Mouse (Mus musculus): ENCODE data around the gene Abhd12b. TPM values are rescaled to one million over a fixed set of nuclear protein-coding genes. Genes with fewer than 3 reads are reported as not detected.

The Abhd12b gene
- polyA plus RNA-seq, 1 experiment from 2014 or later: 0.33 TPM

DNA sequence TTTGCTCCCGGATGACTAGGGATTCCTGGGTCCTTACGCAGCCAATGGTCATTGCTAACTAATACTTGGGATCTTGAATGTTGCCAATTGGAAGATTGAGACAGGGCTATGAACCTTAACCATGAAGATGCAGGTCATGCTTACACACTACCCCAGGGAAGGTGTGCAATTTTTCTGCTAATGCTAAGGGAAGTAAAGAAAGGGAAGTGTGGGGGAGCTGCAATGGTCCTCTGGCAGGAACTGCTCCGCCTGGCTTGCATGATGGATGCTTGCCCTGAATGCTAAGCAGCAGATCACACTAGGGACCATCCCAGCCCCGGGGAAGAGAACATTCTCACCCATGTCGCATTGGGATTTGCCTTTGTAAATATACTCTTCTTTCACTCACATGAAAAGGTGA lies 67.5 kb downstream of the Abhd12b start:
- H3K4me2 ChIP-seq (replicated peaks; ENCODE audit: low read depth, low read length): no peak overlapping the region
- H3K27ac ChIP-seq (ENCODE audit: low read length): no peak overlapping the region
- no peaks in the 10 kb centered on the region for H3K27me3 ChIP-seq (ENCODE audit: control insufficient read depth, insufficient read depth, low read length)
- H3K36me3 ChIP-seq (ENCODE audit: control insufficient read depth, insufficient read depth, low read length): no peaks in the 10 kb centered on the region; the same call in 1 of the 2 replicates
- H3K9ac ChIP-seq (replicated peaks; ENCODE audit: low read depth, low read length): no peak overlapping the region
- no peak for ATAC-seq (ENCODE audit: insufficient number of reproducible peaks, insufficient read depth, low FRiP score, low read depth)
- H3K9me3 ChIP-seq (ENCODE audit: control insufficient read depth, low read depth, low read length): no peaks in the 10 kb centered on the region
- H3K4me3 ChIP-seq (ENCODE audit: low read depth, low read length): no peak overlapping the region
- 64% methylated on average over 5 of the region's 5 CpGs for WGBS
- 0 out of 2 replicates have a peak, but pooled peaks cover 4% of the 10 kb centered on the region for H3K4me1 ChIP-seq (ENCODE audit: control insufficient read depth, insufficient read depth, low read length)

DNA sequence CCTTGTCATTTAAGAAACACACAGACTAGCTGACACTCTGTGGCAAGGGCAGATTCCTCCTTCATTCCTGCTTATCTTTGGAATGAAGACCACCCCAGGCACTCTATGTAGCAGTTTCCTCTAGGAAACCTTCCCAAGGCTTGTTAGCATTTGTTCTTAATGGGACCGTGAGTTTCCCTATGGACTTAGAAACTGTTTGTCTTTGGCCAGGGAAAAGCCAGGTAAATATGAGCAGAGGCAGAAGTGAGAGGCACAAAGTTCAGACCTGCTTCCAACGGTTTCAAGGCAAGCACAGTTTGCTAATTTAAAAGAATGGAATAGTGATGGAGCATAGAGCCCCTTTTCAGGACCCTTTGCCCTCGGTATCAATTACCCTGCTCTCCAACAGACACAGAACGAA lies 69.4 kb downstream of the Abhd12b start:
- H3K27ac ChIP-seq (ENCODE audit: low read length): no peak overlapping the region
- no peaks in the 10 kb centered on the region; the same call in 1 of the 2 replicates for H3K36me3 ChIP-seq (ENCODE audit: control insufficient read depth, insufficient read depth, low read length)
- 52% methylated on average over 4 of the region's 4 CpGs for WGBS
- H3K9ac ChIP-seq (replicated peaks; ENCODE audit: low read depth, low read length): no peak overlapping the region
- H3K4me2 ChIP-seq (replicated peaks; ENCODE audit: low read depth, low read length): no peak overlapping the region
- no peak for ATAC-seq (ENCODE audit: insufficient number of reproducible peaks, insufficient read depth, low FRiP score, low read depth)
- no peaks in the 10 kb centered on the region for H3K9me3 ChIP-seq (ENCODE audit: control insufficient read depth, low read depth, low read length)
- H3K4me1 ChIP-seq (ENCODE audit: control insufficient read depth, insufficient read depth, low read length): 0 out of 2 replicates have a peak, but pooled peaks cover 7% of the 10 kb centered on the region
- no peak overlapping the region for H3K4me3 ChIP-seq (ENCODE audit: low read depth, low read length)
- H3K27me3 ChIP-seq (ENCODE audit: control insufficient read depth, insufficient read depth, low read length): no peaks in the 10 kb centered on the region

DNA sequence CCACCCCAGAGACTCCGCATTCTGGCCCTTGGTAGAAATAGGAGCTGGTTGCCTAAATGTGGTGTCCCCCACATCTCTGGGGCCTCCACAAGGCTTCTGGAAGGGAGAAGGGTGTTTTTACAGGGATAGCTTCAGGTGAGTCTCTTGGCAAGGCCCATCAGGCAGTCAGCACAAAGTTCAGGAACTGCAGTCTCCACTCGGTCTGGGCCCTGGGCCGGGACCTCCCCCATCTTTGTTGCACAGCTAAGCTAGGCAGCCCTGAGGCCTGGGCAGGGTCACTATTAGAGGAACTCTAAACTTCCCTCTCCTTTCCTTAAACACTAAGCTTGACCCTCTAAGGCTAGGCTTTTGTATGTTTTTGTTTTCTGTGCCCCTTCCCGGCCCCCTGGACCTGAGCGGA lies 72.7 kb downstream of the Abhd12b start:
- peak overlapping the region; percentile 90 for H3K4me2 ChIP-seq (replicated peaks; ENCODE audit: low read depth, low read length)
- no peaks in the 10 kb centered on the region for H3K27me3 ChIP-seq (ENCODE audit: control insufficient read depth, insufficient read depth, low read length)
- H3K9me3 ChIP-seq (ENCODE audit: control insufficient read depth, low read depth, low read length): no peaks in the 10 kb centered on the region
- H3K9ac ChIP-seq (replicated peaks; ENCODE audit: low read depth, low read length): peak overlapping the region; percentile 55; the same call in 1 of the 2 replicates
- no peaks in the 10 kb centered on the region; the same call in 1 of the 2 replicates for H3K36me3 ChIP-seq (ENCODE audit: control insufficient read depth, insufficient read depth, low read length)
- ATAC-seq (ENCODE audit: insufficient number of reproducible peaks, insufficient read depth, low FRiP score, low read depth): no peak
- 0 out of 2 replicates have a peak, but pooled peaks cover 7% of the 10 kb centered on the region for H3K4me1 ChIP-seq (ENCODE audit: control insufficient read depth, insufficient read depth, low read length)
- H3K4me3 ChIP-seq (ENCODE audit: low read depth, low read length): peak overlapping the region; percentile 59
- H3K27ac ChIP-seq (ENCODE audit: low read length): peak overlapping the region; percentile 44; the same call in 1 of the 2 replicates
- 25% methylated on average over 5 of the region's 5 CpGs for WGBS

DNA sequence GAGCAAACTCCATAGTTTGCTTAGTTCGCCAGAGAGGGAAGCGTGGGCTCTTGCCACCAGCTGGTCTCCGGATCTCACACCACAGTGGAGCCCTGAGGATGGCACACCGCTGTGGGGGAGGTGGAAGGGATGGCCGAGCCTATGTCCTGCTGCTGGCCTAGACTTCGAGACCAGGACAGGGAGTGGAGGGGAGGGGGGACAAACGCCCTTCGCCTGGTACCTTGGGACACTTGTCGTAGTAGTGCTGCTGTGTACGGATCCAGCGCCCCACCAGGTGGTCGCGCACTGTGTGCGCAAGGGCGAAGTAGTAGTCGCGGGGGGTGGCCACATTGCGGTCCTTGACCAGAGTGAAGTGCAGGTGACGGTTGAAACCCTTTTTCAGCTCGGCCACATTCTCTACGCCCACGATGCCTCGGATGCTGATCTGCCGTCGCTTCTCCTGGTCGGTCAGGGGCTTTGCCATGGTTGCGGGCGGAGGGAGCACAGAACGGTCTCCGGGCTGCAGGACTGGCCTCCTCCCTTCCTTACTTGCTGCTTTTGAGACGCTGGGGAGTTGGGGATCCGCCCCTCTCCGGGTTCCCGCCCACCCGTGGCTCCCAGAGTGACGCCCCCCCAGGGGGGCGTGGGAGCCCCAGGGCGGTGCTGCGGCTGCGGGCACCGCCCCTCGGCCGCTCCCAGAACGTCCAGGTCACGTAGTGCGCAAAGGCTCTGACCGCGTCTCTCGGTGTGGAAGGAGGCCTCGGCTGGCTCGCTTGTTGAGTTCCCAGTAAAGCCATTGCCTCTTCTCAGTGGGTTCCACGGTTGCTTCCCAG lies 73.4 kb downstream of the Abhd12b start:
- peak overlapping the region; percentile 59 for H3K4me3 ChIP-seq (ENCODE audit: low read depth, low read length)
- no peaks in the 10 kb centered on the region for H3K36me3 ChIP-seq (ENCODE audit: control insufficient read depth, insufficient read depth, low read length)
- H3K4me2 ChIP-seq (replicated peaks; ENCODE audit: low read depth, low read length): peak overlapping the region; percentile 90
- H3K4me1 ChIP-seq (ENCODE audit: control insufficient read depth, insufficient read depth, low read length): 0 out of 2 replicates have a peak, but pooled peaks cover 7% of the 10 kb centered on the region
- peak overlapping the region; percentile 55 for H3K9ac ChIP-seq (replicated peaks; ENCODE audit: low read depth, low read length)
- no peaks in the 10 kb centered on the region for H3K27me3 ChIP-seq (ENCODE audit: control insufficient read depth, insufficient read depth, low read length)
- WGBS: under 1% methylated on average over 52 of the region's 52 CpGs
- no peaks in the 10 kb centered on the region for H3K9me3 ChIP-seq (ENCODE audit: control insufficient read depth, low read depth, low read length)
- peak overlapping the region; percentile 44 for H3K27ac ChIP-seq (ENCODE audit: low read length)
- ATAC-seq (ENCODE audit: insufficient number of reproducible peaks, insufficient read depth, low FRiP score, low read depth): peak; percentile 95

DNA sequence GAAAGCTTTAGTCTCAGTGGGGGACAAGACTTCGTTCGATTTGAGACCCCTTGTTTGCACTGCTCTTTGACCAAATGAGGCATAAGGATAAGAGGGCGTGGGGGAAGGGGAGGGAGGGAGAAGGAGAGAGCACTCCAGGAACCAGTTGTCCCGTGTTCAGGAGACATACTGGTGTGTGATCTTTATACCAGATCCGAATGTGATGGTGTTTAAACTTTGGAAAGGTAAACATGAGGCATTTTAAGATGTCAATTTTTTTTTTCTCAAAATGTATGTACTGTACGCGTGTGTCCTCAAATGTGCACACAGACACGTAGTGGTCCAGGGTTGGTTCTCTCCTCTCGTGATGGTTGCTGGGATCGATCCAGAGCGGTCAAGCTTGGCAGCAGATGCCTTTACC lies 74.2 kb downstream of the Abhd12b start:
- H3K9ac ChIP-seq (replicated peaks; ENCODE audit: low read depth, low read length): no peak overlapping the region
- no peaks in the 10 kb centered on the region for H3K27me3 ChIP-seq (ENCODE audit: control insufficient read depth, insufficient read depth, low read length)
- peak overlapping the region; percentile 3; the same call in 1 of the 2 replicates for H3K27ac ChIP-seq (ENCODE audit: low read length)
- WGBS: 65% methylated on average over 11 of the region's 11 CpGs
- H3K36me3 ChIP-seq (ENCODE audit: control insufficient read depth, insufficient read depth, low read length): no peaks in the 10 kb centered on the region
- no peaks in the 10 kb centered on the region for H3K9me3 ChIP-seq (ENCODE audit: control insufficient read depth, low read depth, low read length)
- peak overlapping the region; percentile 59; the same call in 1 of the 2 replicates for H3K4me3 ChIP-seq (ENCODE audit: low read depth, low read length)
- ATAC-seq (ENCODE audit: insufficient number of reproducible peaks, insufficient read depth, low FRiP score, low read depth): no peak
- H3K4me1 ChIP-seq (ENCODE audit: control insufficient read depth, insufficient read depth, low read length): 0 out of 2 replicates have a peak, but pooled peaks cover 7% of the 10 kb centered on the region
- H3K4me2 ChIP-seq (replicated peaks; ENCODE audit: low read depth, low read length): peak overlapping the region; percentile 90

DNA sequence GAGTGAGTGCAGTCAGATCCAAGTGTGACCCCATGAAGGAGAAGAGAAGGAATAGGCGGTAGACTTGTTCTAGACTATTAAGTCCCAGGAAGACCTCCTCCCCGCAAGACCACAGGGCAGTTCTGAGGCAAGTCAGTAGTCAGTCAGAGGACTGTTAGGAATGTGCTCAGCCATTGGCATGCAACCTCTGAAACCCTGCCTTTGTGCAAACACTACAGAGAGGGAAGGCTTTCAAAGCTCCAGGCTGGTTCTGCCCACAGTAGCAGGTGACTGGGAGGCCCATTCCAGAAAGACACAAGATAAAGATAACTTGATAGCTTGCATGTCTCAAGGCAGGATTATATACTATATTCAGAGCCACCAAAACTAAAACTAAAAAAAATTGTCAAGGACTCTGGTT lies 77.4 kb downstream of the Abhd12b start, which contains the start of gene Pygl:
Gene Pygl, minus strand, starts transcription at position 195 of the 400 bp plus-strand sequence.
- H3K9ac ChIP-seq (replicated peaks; ENCODE audit: low read depth, low read length): no peak within 1 kb of the TSS
- no peaks in the 10 kb centered on the region for H3K36me3 ChIP-seq (ENCODE audit: control insufficient read depth, insufficient read depth, low read length)
- no peak within 1 kb of the TSS for H3K4me2 ChIP-seq (replicated peaks; ENCODE audit: low read depth, low read length)
- no peaks in the 10 kb centered on the region for H3K9me3 ChIP-seq (ENCODE audit: control insufficient read depth, low read depth, low read length)
- 0 out of 2 replicates have a peak, but pooled peaks cover 3% of the 10 kb centered on the region for H3K4me1 ChIP-seq (ENCODE audit: control insufficient read depth, insufficient read depth, low read length)
- ATAC-seq (ENCODE audit: insufficient number of reproducible peaks, insufficient read depth, low FRiP score, low read depth): no peak; the same call in 1 of the 2 replicates
- H3K27ac ChIP-seq (ENCODE audit: low read length): no peak within 1 kb of the TSS
- WGBS: 77% methylated on average over 2 of the region's 2 CpGs
- H3K4me3 ChIP-seq (ENCODE audit: low read depth, low read length): no peak within 1 kb of the TSS
- H3K27me3 ChIP-seq (ENCODE audit: control insufficient read depth, insufficient read depth, low read length): no peaks in the 10 kb centered on the region

DNA sequence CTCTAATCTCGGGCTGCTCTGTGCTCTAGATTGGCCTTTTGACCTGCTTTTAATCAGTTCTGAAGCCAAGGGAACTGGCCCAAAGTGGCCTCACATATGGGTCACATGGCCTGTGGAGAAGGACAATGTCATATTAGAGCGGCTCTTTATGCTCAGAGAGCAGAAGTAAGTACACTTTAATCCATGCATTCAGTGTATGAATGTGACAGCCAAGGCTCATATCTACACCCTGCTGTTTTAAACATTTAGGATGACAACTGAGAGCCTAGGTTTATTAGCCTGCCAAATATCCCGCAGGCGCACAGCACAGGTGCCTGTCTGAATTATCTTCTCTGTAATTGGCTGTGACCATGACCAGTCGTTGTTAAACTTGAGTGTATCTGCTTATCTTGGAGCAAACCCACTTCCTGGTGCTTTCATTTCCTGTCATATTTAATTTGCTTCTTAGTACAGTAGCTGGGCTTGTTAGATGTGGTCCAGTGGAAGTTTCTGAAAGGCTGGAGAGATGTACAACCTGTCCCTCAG lies 78.1 kb downstream of the Abhd12b start:
- whole genome bisulfite sequencing: 54% methylated on average over 5 of the region's 5 CpGs
- H3K9me3 ChIP-seq (ENCODE audit: control insufficient read depth, low read depth, low read length): no peaks in the 10 kb centered on the region
- no peak overlapping the region for H3K27ac ChIP-seq (ENCODE audit: low read length)

More for the DNA sequence above, 78.1 kb downstream of the Abhd12b start:
- Histone ChIP-seq H3K36me3 (ENCODE audit: control insufficient read depth, insufficient read depth, low read length) (no peaks in the 10 kb centered on the region), H3K4me2 (replicated peaks; ENCODE audit: low read depth, low read length) (no peak overlapping the region), H3K9ac (replicated peaks; ENCODE audit: low read depth, low read length) (no peak overlapping the region), H3K4me1 (ENCODE audit: control insufficient read depth, insufficient read depth, low read length) (no peaks in the 10 kb centered on the region), H3K4me3 (ENCODE audit: low read depth, low read length) (no peak overlapping the region), H3K27me3 (ENCODE audit: control insufficient read depth, insufficient read depth, low read length) (no peaks in the 10 kb centered on the region)
- no peak for ATAC-seq (ENCODE audit: insufficient number of reproducible peaks, insufficient read depth, low FRiP score, low read depth)
